Mouse (Mus musculus) T-helper 2 cell (primary cell): Measurements from ENCODE around the gene Adsl.

Experiments
- in situ Hi-C: fragments of 300-600 bp; cut with MboI, MseI; formaldehyde crosslinking; loops from one replicate; pipeline ENCODE4 v1.15.1; 2025; ENCODE audit warnings: high pct_unique_total_duplicates

The Adsl gene

GRCm38 (mm10) chr15:80939401-80939800 is 8.9 kb upstream of the Adsl start:
- in situ Hi-C loops: loop anchor here (5.0 kb wide), 1 partner anchor 67 kb away; no protein-coding TSS in a partner anchor

DNA sequence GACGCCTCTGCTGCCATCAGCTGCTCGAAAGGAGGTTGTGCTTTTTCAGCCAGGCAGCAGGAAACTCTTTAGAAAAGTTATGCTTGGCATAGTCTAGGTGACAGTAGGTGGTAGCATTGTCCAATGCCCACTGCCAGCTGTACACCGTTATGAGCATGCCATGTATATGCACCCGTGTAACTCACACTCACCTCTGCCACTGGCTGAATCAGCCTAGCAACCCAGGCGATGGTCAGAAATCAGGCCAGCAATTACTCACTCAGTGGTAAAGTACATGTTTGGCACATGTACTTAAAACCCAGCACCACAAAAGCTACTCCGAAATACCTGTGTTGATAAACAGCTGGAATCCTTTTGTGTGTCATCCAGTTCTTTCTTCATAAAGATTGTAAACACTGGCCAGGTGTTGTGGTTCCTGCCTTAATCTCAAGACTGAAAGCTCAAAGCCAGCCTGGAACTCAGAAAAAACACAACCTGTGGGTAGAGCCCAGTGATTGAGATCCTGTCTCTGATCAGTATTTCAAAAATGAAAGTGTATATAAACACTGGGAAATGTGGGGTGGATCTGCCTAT is 6.7 kb upstream of the Adsl start:
- in situ Hi-C loops: no loop called here

DNA sequence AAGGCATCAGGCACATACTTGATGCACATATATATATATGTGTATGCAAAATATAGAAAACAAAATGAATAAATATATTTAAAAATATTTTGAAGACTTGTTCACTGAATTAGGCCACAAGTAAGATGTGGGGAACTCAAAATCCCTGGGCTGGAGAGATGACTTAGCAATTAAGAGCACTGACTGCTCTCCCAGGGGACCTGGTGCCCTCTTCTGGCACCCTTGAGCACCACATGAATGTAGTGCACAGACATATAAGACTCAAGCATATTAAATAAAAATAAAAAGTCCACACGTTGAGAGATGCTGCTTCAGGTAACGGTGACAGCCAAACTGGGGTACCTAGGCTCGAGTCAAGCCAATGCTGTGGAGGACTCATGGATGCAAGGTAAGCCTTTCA is 2.4 kb upstream of the Adsl start:
- in situ Hi-C loops: no loop called here

GRCm38 (mm10) chr15:80949431-80949830 is 1.1 kb downstream of the Adsl start:
- in situ Hi-C loops: no loop called here

DNA sequence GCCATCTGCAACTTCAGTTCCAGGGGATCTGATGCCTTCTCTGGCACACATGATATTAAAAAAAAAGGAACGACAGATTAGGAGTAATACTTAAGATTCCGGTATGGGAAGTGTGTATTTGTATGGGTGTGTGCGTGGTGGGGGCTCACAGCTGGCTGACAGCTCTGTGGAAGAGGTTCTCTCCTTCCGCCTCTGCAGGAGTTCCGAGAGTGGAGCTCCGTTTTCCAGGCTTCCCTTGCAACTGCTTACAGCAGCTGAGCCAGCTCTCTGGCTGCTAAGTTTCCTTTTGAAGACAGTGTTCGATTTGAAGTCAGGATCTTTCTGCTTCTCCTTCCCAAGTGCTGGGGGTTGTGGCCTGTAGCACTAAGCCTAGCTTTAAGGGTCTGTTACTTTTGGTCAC is 1.8 kb downstream of the Adsl start:
- in situ Hi-C loops: loop anchor here (5.0 kb wide), 1 partner anchor 238 kb away; the partner anchor contains the start of gene Tnrc6b

DNA sequence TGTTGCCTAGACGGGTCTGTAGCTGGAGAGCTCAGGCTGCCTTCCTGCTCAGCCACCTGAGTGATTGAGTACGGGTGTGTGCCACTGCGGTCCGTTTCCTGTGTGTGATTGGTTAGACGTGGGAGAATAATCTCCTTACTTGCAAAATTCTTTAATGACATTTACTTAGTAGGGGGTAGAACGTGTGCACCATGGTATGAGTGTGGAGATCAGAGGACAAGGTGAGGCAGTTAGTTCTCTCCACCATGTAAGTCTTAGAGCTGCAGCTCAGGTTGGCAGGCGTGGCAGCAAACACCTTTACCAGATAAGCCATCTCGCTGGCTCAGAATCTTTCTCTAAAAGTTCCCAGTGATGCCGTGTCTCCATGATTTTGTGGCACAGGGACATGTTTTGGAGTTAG is 5.7 kb downstream of the Adsl start:
- in situ Hi-C loops: loop anchor here (5.0 kb wide), 1 partner anchor 242 kb away; the partner anchor contains the start of gene Tnrc6b

GRCm38 (mm10) chr15:80954861-80955260 is 6.6 kb downstream of the Adsl start:
- in situ Hi-C loops: loop anchor here (5.0 kb wide), 1 partner anchor 243 kb away; the partner anchor contains the start of gene Tnrc6b

DNA sequence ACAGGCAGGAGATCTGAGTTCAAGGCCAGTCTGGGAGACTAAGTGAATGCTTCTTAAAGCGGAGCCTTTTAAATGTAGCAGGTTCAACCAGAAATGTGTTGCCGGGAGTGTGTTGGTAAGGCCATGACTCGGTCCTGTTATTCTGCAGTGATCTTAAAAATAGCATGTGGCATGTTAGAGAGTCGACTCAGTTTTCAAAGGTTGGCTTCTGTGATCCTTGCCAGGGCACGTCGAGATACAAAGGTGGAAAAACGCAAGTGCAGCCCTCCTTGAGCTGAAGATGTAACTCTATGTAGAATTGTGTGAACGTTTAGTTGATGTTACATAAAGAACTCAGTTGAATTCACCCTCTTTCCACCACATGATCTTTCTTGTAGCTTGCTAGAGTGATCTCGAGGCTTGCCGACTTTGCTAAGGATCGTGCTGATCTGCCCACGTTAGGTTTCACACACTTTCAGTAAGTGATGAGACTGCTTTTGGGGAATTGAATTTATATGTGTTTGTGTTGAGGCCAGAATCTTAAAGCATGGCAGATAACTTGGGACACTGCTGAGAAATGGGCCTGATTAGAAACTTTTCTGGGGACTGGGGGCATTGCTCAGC is 7.6 kb downstream of the Adsl start:
- in situ Hi-C loops: no loop called here

DNA sequence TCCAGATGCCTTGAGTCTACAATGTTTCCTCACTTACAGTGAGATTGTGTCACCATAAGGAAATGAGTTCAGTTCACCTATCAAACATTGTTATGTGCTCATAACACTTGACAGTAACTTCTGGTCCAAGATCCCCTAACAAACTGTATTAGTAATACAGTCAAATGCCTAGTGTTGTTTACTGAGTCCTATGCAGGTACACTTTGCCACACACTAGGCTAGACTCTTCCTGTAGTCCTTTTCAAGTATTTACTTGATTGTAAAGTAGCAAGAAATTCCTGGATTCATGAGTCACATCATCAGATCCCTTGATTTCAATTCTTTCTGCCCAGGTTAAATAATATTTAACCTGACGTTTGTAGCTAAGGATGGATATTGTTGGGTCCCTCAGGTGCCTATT is 21.1 kb downstream of the Adsl start:
- in situ Hi-C loops: no loop called here

- in situ Hi-C loops: no loop called here
Measured at GRCm38 (mm10) chr15:80974311-80974710, 26.0 kb downstream of the Adsl start.

- in situ Hi-C loops: no loop called here
Measured at GRCm38 (mm10) chr15:80975666-80976065, 27.4 kb downstream of the Adsl start.

DNA sequence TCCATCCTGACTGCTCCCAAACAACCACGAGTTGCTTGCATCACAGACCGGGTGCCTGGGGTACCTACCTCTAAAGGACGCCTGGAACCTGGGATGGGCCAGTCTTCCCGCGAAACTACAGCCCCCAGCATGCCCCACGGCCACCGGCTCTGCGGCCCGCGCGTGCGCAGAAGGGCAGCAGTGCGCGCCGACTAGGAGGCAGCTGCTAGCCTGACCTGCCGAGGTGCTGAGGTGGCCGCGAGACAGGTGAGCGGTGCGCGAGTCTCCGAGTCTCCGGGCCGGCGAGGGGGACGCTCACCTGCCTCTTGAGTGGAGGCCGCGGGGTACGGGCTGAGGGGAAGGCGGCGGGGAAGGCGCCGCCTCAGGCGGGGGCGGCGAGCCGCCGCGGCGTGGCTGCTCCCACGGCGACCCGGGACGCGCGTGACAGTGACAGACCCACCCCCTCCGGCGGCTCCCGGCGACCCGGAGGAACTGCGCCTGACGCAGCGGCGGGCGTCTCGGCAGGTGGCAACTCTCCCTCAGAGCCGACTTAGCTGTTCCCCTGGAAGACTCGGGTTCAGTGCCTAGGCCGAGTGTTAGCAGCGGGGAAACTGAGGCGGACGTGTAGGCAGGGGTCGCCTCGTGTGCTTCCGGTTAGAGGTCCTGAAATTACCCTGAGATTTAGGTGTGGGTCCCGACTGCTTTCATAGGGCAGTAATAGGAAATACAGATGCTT is 29.5 kb downstream of the Adsl start, which contains the start of gene Sgsm3:
TSS of gene Sgsm3 (plus strand) at position 146 of the 715 bp plus-strand sequence.
- in situ Hi-C loops: no loop called here

GRCm38 (mm10) chr15:80979611-80980010 is 31.3 kb downstream of the Adsl start:
- in situ Hi-C loops: no loop called here

GRCm38 (mm10) chr15:80981176-80981575 is 32.9 kb downstream of the Adsl start:
- in situ Hi-C loops: no loop called here

DNA sequence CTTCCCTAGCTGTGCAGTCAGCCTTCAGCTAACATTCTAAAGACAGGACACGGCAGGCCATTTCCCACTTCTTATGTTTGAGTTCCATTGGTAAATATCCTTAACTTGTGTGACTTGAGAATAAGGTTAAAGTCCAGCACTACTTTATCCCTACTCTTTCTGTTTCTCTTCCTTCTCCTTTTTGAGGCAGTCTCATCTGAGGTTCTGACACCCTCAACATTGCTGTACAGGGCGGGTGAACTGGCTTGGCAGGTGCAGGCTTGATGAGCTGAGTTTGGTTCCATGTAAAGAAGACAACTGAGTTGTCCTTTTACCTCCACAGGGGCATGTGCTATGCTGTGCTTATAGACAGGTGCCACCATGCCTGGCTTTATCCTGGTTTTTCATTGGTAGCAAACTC is 35.0 kb downstream of the Adsl start:
- in situ Hi-C loops: no loop called here

- in situ Hi-C loops: no loop called here
Measured at GRCm38 (mm10) chr15:80988331-80988730, 40.0 kb downstream of the Adsl start.

- in situ Hi-C loops: loop anchor here (5.0 kb wide), 1 partner anchor 553 kb away; no protein-coding TSS in a partner anchor
Measured at GRCm38 (mm10) chr15:80989712-80990111, 41.4 kb downstream of the Adsl start.

GRCm38 (mm10) chr15:80994959-80995358 is 46.7 kb downstream of the Adsl start:
- in situ Hi-C loops: loop anchor here (5.0 kb wide), 1 partner anchor 547 kb away; no protein-coding TSS in a partner anchor

DNA sequence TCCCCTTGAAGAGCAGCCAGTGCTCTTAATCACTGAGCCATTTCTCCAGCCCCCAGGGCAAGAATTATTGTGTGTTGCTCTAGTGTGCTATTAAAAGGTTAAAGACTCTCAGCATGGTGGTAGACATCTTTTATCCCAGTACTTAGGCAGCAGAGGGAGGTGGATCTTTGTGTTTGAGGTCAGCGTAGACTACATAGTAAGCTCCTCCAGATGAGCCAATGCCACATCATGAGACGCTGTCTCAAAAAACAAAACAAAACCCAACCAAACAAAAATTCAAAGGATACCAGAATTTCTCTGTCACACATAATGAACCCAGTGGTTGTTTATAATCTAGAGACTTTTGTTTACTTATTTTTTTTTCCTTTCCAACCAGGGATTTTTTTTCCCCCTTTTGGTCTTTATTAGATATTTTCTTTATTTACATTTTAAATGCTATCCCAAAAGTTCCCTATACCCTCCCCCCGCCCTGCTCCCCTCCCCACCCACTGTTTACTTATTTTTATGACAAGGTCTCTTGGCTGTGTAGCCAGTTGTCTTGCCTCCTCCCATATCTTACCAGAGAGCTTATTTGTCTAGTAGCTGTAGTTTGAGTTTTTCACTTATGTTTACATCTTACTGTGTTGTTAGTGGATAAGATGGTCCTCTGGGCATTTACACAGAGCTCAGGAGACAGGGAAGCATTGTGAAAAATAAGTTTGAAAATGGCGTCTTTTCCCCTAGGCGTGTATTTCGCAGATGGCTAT is 48.0 kb downstream of the Adsl start:
- in situ Hi-C loops: no loop called here

DNA sequence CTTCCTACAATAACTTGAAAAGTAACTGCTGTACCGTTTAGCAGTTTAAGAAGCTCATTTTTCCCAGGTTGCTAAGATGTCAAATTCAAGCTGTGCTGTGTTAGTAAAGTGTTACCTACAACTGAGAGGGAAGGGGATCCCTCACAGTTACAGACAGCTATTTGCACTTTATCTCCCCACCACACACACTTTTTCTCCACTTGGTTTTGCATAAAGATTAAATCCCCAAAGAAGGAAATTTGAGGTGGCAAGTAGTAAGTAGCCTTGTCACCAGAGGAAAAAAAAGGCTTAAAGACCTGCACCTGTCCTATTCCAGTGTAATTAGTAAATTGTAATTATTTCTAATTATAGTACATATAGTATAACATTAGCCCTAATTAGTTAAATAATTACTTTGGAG is 48.8 kb downstream of the Adsl start:
- in situ Hi-C loops: no loop called here

GRCm38 (mm10) chr15:81000419-81001138 is 52.3 kb downstream of the Adsl start:
- in situ Hi-C loops: no loop called here
